Mouse (Mus musculus): Measurements from ENCODE around the gene Msl3l2. TPM values are rescaled to one million over a fixed set of nuclear protein-coding genes. Genes with fewer than 3 reads are reported as not detected.

Msl3l2 gene
- polyA plus RNA-seq, 1 experiment from 2014 or later = 0.45 TPM

DNA sequence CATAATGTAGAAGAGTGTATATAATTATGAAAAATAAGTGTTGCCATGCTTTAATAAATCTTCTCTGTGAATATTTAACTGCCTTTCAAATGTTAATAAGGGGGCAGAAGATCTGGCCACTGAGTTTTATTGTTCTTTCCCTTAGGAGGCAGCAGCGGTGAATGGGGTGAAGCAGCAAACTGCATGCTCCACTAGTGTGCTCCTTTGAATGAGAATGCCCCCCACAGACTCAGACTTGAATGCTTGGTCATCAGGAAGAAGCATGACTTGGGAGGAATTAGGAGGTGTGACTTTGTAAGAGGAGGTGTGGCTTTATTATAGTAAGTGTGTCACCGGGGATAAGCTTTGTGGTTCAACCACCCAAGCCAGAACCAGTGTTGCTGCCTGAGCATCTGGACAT is 52.0 kb downstream of the Msl3l2 start:
- Histone ChIP-seq H3K4me2 (ENCODE audit: low read depth, low read length) (no peak overlapping the region), H3K36me3 (ENCODE audit: control insufficient read depth, insufficient read depth) (no peaks in the 10 kb centered on the region), H3K9ac (ENCODE audit: low read depth, low read length) (no peak overlapping the region), H3K4me3 (ENCODE audit: low read depth, low read length) (no peak overlapping the region), H3K27me3 (ENCODE audit: control insufficient read depth, insufficient read depth, low read depth, low read length) (no peaks in the 10 kb centered on the region), H3K9me3 (replicated peaks; ENCODE audit: control insufficient read depth, low read length) (no peaks in the 10 kb centered on the region), H3K4me1 (ENCODE audit: control insufficient read depth, low read depth, low read length) (no peaks in the 10 kb centered on the region), H3K27ac (ENCODE audit: low read length) (no peak overlapping the region)
- ATAC-seq (ENCODE audit: low read depth) = no peak
- 60% methylated on average over 2 of the region's 2 CpGs for WGBS (ENCODE audit: insufficient replicate concordance)

GRCm38 (mm10) chr10:56164411-56164810 is 57.7 kb downstream of the Msl3l2 start:
- Histone ChIP-seq H3K27ac (ENCODE audit: low read length) (no peak overlapping the region), H3K4me3 (ENCODE audit: low read depth, low read length) (no peak overlapping the region), H3K27me3 (ENCODE audit: control insufficient read depth, insufficient read depth, low read depth, low read length) (no peaks in the 10 kb centered on the region), H3K9me3 (replicated peaks; ENCODE audit: control insufficient read depth, low read length) (no peaks in the 10 kb centered on the region), H3K4me1 (ENCODE audit: control insufficient read depth, low read depth, low read length) (no peaks in the 10 kb centered on the region), H3K36me3 (ENCODE audit: control insufficient read depth, insufficient read depth) (no peaks in the 10 kb centered on the region), H3K4me2 (ENCODE audit: low read depth, low read length) (no peak overlapping the region), H3K9ac (ENCODE audit: low read depth, low read length) (no peak overlapping the region)
- no peak for ATAC-seq (ENCODE audit: low read depth)
- WGBS (ENCODE audit: insufficient replicate concordance) = 62% methylated on average over 3 of the region's 3 CpGs

DNA sequence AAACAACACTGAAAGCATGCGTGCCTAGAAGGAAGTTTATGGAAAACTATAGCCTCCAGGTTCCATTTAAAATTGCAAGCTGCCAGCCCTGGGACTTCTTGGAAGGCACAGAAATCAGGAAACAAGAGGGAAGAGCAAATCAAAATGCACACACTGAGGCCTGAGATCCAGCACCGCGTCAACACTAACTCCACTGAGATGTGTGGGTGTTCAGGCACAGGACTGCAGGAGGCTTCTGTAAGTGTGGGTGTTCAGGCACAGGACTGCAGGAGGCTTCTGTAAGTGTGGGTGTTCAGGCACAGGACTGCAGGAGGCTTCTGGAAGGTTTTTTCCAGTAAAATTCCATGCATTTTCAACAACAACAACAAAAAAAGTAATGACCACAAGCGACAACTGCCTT is 59.0 kb downstream of the Msl3l2 start:
- H3K4me3 ChIP-seq (ENCODE audit: low read depth, low read length) = no peak overlapping the region

More for the DNA sequence above, 59.0 kb downstream of the Msl3l2 start:
- H3K27me3 ChIP-seq (ENCODE audit: control insufficient read depth, insufficient read depth, low read depth, low read length) = no peaks in the 10 kb centered on the region
- ATAC-seq (ENCODE audit: low read depth) = no peak
- H3K4me1 ChIP-seq (ENCODE audit: control insufficient read depth, low read depth, low read length) = no peaks in the 10 kb centered on the region
- no peaks in the 10 kb centered on the region for H3K9me3 ChIP-seq (replicated peaks; ENCODE audit: control insufficient read depth, low read length)
- H3K27ac ChIP-seq (ENCODE audit: low read length) = no peak overlapping the region
- no peak overlapping the region for H3K9ac ChIP-seq (ENCODE audit: low read depth, low read length)
- 65% methylated on average over 4 of the region's 4 CpGs for WGBS (ENCODE audit: insufficient replicate concordance)
- H3K36me3 ChIP-seq (ENCODE audit: control insufficient read depth, insufficient read depth) = no peaks in the 10 kb centered on the region
- no peak overlapping the region for H3K4me2 ChIP-seq (ENCODE audit: low read depth, low read length)

Other genes with a start within 250 kb of the Msl3l2 start
- gene Tbc1d32, start 121.8 kb downstream of the Msl3l2 start, polyA plus RNA-seq (2015; fragmentation: Nextera tagmentation; extraction: Ambion mirVana) = 0.35 and 0.36 TPM in 2 replicates